ENCODE assay signal across 27 mouse cellular contexts in the genomic region with DNA sequence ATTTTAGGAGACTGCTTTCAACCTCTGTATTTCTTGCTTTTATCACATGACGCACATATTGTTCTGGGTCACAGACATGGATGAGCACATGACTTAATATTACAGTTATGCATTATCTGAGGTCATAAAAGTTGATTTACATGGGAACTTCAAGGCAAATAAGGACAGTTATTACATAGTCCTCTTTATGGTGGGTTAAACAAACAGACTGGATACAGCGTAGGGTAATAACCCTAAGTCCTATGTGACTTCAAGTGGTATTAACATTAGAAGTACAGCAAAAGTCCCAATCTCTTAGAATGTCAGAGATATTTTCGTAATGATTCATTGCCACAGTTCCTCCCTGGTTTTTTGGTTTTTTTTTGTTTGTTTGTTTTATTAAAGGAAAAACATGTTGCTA.
DNase-seq lines count a peak whose midpoint lies in the region; ATAC-seq and TF ChIP-seq lines count a peak whose summit lies in the region.
"Had no signal": no experiment of that assay in that cellular context is flagged by ENCODE, and none has a peak within 500 bp of the region (broad histone marks: within the 10 kb centered on the region; RNA-seq: fewer than 3 reads in every experiment).

No protein-coding gene starts in this region.

- H3K4me2 ChIP-seq in intestine, embryonic 15.5 days (replicated peaks), result no peak overlapping the region
- no peak overlapping the region for H3K4me2 ChIP-seq in intestine, postnatal 0 days (replicated peaks; ENCODE audit: low read depth)
- no peak overlapping the region for H3K4me2 ChIP-seq in kidney, embryonic 16.5 days (replicated peaks; ENCODE audit: low read depth, low read length)
- no peak overlapping the region for H3K4me2 ChIP-seq in lung, embryonic 15.5 days
- no peak overlapping the region for H3K4me2 ChIP-seq in intestine, embryonic 16.5 days (ENCODE audit: low read depth, low read length)
- H3K4me2 ChIP-seq: embryonic facial prominence, embryonic 13.5 days; forebrain, embryonic 12.5 days; forebrain, embryonic 15.5 days; heart, embryonic 12.5 days; heart, embryonic 15.5 days had no signal

- no peak for DNase-seq in kidney, adult 11 months
- DNase-seq in lung, postnatal 4 days, result no peak
- DNase-seq: adrenal gland, adult 8-10 months; adrenal gland, postnatal 25 days; cerebellum, adult 11-12 months; cerebellum, adult 8-10 months; cerebellum, postnatal 10 days; cerebellum, postnatal 36 days; embryo, embryonic 11 days; gastrocnemius, postnatal 25 days; heart, adult 18-20 months; heart, postnatal 10 days; heart, postnatal 36 days had no signal

- H3K9me3 ChIP-seq in intestine, embryonic 15.5 days, result no peaks in the 10 kb centered on the region
- H3K9me3 ChIP-seq in intestine, postnatal 0 days (ENCODE audit: control insufficient read depth), result no peaks in the 10 kb centered on the region
- no peaks in the 10 kb centered on the region for H3K9me3 ChIP-seq in kidney, embryonic 16.5 days (ENCODE audit: low read length)
- no peaks in the 10 kb centered on the region for H3K9me3 ChIP-seq in lung, embryonic 15.5 days
- no peaks in the 10 kb centered on the region for H3K9me3 ChIP-seq in intestine, embryonic 16.5 days (ENCODE audit: control insufficient read depth, low read length)
- H3K9me3 ChIP-seq: embryonic facial prominence, embryonic 10.5 days; embryonic facial prominence, embryonic 13.5 days; forebrain, embryonic 12.5 days; forebrain, embryonic 15.5 days; heart, embryonic 12.5 days; heart, embryonic 15.5 days; hindbrain, embryonic 10.5 days had no signal

- H3K27ac ChIP-seq in intestine, embryonic 15.5 days, result no peak overlapping the region
- no peak overlapping the region for H3K27ac ChIP-seq in intestine, postnatal 0 days (ENCODE audit: low read depth, low read length)
- peak overlapping the region; percentile 60; the same call in 1 of the 2 replicates for H3K27ac ChIP-seq in kidney, embryonic 16.5 days (ENCODE audit: low read length)
- H3K27ac ChIP-seq in lung, embryonic 15.5 days, result peak overlapping the region; percentile 87
- no peak overlapping the region for H3K27ac ChIP-seq in intestine, embryonic 16.5 days (ENCODE audit: low read length)
- H3K27ac ChIP-seq: embryonic facial prominence, embryonic 13.5 days; forebrain, embryonic 12.5 days; forebrain, embryonic 15.5 days; heart, embryonic 15.5 days had no signal

- H3K4me3 ChIP-seq in intestine, embryonic 15.5 days (replicated peaks), result no peak overlapping the region
- H3K4me3 ChIP-seq in intestine, postnatal 0 days (ENCODE audit: low read depth, low read length), result no peak overlapping the region
- no peak overlapping the region for H3K4me3 ChIP-seq in kidney, embryonic 16.5 days (ENCODE audit: low read length)
- no peak overlapping the region for H3K4me3 ChIP-seq in lung, embryonic 15.5 days
- no peak overlapping the region for H3K4me3 ChIP-seq in intestine, embryonic 16.5 days (ENCODE audit: low read length)
- H3K4me3 ChIP-seq: embryonic facial prominence, embryonic 10.5 days; embryonic facial prominence, embryonic 13.5 days; erythroblast, embryonic 14.5 days; forebrain, embryonic 12.5 days; forebrain, embryonic 15.5 days; heart, embryonic 12.5 days; heart, embryonic 15.5 days; hindbrain, embryonic 10.5 days had no signal

- TF ChIP-seq CTCF in intestine, postnatal 0 days (IDR thresholded peaks at IDR 0.05; ENCODE audit: low read depth), result no peak

- H3K4me1 ChIP-seq in intestine, embryonic 15.5 days (replicated peaks), result 0 out of 2 replicates have a peak, but pooled peaks cover 4% of the 10 kb centered on the region
- H3K4me1 ChIP-seq in intestine, postnatal 0 days (replicated peaks; ENCODE audit: control insufficient read depth, insufficient read depth, low read length), result no peaks in the 10 kb centered on the region
- peaks cover 15% of the 10 kb centered on the region for H3K4me1 ChIP-seq in kidney, embryonic 16.5 days (ENCODE audit: insufficient read depth, low read length)
- peaks cover 12% of the 10 kb centered on the region; the same call in 1 of the 2 replicates for H3K4me1 ChIP-seq in lung, embryonic 15.5 days
- H3K4me1 ChIP-seq in intestine, embryonic 16.5 days (ENCODE audit: control insufficient read depth, insufficient read depth, low read length), result peaks cover 7% of the 10 kb centered on the region
- H3K4me1 ChIP-seq: heart, embryonic 15.5 days had no signal

- H3K9ac ChIP-seq in intestine, embryonic 15.5 days, result no peak overlapping the region
- H3K9ac ChIP-seq in intestine, postnatal 0 days (ENCODE audit: low read depth, low read length), result no peak overlapping the region
- no peak overlapping the region for H3K9ac ChIP-seq in kidney, embryonic 16.5 days (replicated peaks; ENCODE audit: low read length)
- no peak overlapping the region for H3K9ac ChIP-seq in lung, embryonic 15.5 days
- H3K9ac ChIP-seq in intestine, embryonic 16.5 days (ENCODE audit: low read depth, low read length), result no peak overlapping the region
- H3K9ac ChIP-seq: embryonic facial prominence, embryonic 13.5 days; forebrain, embryonic 12.5 days; forebrain, embryonic 15.5 days; heart, embryonic 12.5 days; heart, embryonic 15.5 days had no signal

- peak; percentile 63 for ATAC-seq in intestine, embryonic 15.5 days
- ATAC-seq in intestine, postnatal 0 days, result no peak
- ATAC-seq in kidney, embryonic 16.5 days (ENCODE audit: low FRiP score, low TSS enrichment), result peak; percentile 40; the same call in 1 of the 2 replicates
- no peak for ATAC-seq in lung, embryonic 15.5 days (ENCODE audit: borderline replicate concordance, extremely low read depth, low FRiP score, low TSS enrichment)
- ATAC-seq in intestine, embryonic 16.5 days, result peak; percentile 50; the same call in 1 of the 2 replicates
- ATAC-seq: activated CD4-positive, CD25-positive, alpha-beta regulatory T cell, adult 4 months; forebrain, embryonic 15.5 days had no signal

- no peaks in the 10 kb centered on the region for H3K27me3 ChIP-seq in intestine, embryonic 15.5 days (replicated peaks)
- H3K27me3 ChIP-seq in intestine, postnatal 0 days (replicated peaks; ENCODE audit: control insufficient read depth, insufficient read depth, low read length), result no peaks in the 10 kb centered on the region
- H3K27me3 ChIP-seq in kidney, embryonic 16.5 days (ENCODE audit: insufficient read depth, low read length), result no peaks in the 10 kb centered on the region
- H3K27me3 ChIP-seq in lung, embryonic 15.5 days, result no peaks in the 10 kb centered on the region
- no peaks in the 10 kb centered on the region for H3K27me3 ChIP-seq in intestine, embryonic 16.5 days (replicated peaks; ENCODE audit: control insufficient read depth, insufficient read depth, low read length)
- H3K27me3 ChIP-seq: embryonic facial prominence, embryonic 13.5 days; forebrain, embryonic 12.5 days; forebrain, embryonic 15.5 days; heart, embryonic 12.5 days; heart, embryonic 15.5 days had no signal

- no peaks in the 10 kb centered on the region for H3K36me3 ChIP-seq in intestine, embryonic 15.5 days
- no peaks in the 10 kb centered on the region for H3K36me3 ChIP-seq in intestine, postnatal 0 days (ENCODE audit: control insufficient read depth, insufficient read depth)
- no peaks in the 10 kb centered on the region for H3K36me3 ChIP-seq in kidney, embryonic 16.5 days (ENCODE audit: insufficient read depth, low read length)
- no peaks in the 10 kb centered on the region for H3K36me3 ChIP-seq in lung, embryonic 15.5 days
- no peaks in the 10 kb centered on the region for H3K36me3 ChIP-seq in intestine, embryonic 16.5 days (ENCODE audit: control insufficient read depth, insufficient read depth, low read length)
- H3K36me3 ChIP-seq: embryonic facial prominence, embryonic 10.5 days; embryonic facial prominence, embryonic 13.5 days; forebrain, embryonic 12.5 days; forebrain, embryonic 15.5 days; heart, embryonic 12.5 days; heart, embryonic 15.5 days; hindbrain, embryonic 10.5 days had no signal

- 68% methylated on average over 3 of the region's 3 CpGs for WGBS in intestine, embryonic 15.5 days
- 47% methylated on average over 3 of the region's 3 CpGs for WGBS in intestine, postnatal 0 days
- 68% methylated on average over 3 of the region's 3 CpGs for WGBS in kidney, embryonic 16.5 days
- WGBS in lung, embryonic 15.5 days, result 83% methylated on average over 3 of the region's 3 CpGs
- 68% methylated on average over 3 of the region's 3 CpGs for WGBS in intestine, embryonic 16.5 days

Comparison
In these comparisons a context has a peak if more than half of its experiments do, and no peak if none do; other contexts are left out.
1. ATAC-seq: peak in intestine, embryonic 15.5 days (single experiment), kidney, embryonic 16.5 days (single experiment) and intestine, embryonic 16.5 days (single experiment); none in intestine, postnatal 0 days (single experiment) and lung, embryonic 15.5 days (single experiment).
2. H3K27ac ChIP-seq: peak in kidney, embryonic 16.5 days (single experiment) and lung, embryonic 15.5 days (single experiment); none in intestine, embryonic 15.5 days (single experiment), intestine, postnatal 0 days (single experiment) and intestine, embryonic 16.5 days (single experiment).